Mouse (Mus musculus) intestine, embryonic 16.5 days (tissue): Measurements from ENCODE around the gene 3110082I17Rik. TPM values are rescaled to one million over a fixed set of nuclear protein-coding genes. Genes with fewer than 3 reads are reported as not detected.

Source experiments
- ATAC-seq: fragments of 200-750 bp; cut with Nextera tagmentation; 2 replicates; pipeline ENCODE4 v1.8.0; 2017; ENCODE audit warnings: moderate TSS enrichment, moderate library complexity
- H3K27ac ChIP-seq: fragments of 300-500 bp; sonication (generic); 2 replicates; pipeline ENCODE4 v1.5.1; 2014; ENCODE audit warnings: mild to moderate bottlenecking, low read length
- H3K27me3 ChIP-seq: fragments of 300-500 bp; sonication (generic); replicated peaks from 2 replicates; pipeline ENCODE4 v1.6.1; 2014; ENCODE audit warnings: low read length, control low read depth, mixed read lengths; ENCODE audit not compliant: control insufficient read depth, insufficient read depth
- H3K36me3 ChIP-seq: fragments of 300-500 bp; sonication (generic); 2 replicates; pipeline ENCODE4 v1.6.1; 2014; ENCODE audit warnings: low read length, control low read depth; ENCODE audit not compliant: control insufficient read depth, insufficient read depth
- H3K4me1 ChIP-seq: fragments of 300-500 bp; sonication (generic); 2 replicates; pipeline ENCODE4 v1.6.1; 2014; ENCODE audit warnings: low read length, control low read depth, mixed read lengths; ENCODE audit not compliant: control insufficient read depth, insufficient read depth
- H3K4me2 ChIP-seq: fragments of 300-500 bp; sonication (generic); 2 replicates; pipeline ENCODE4 v1.6.1; 2014; ENCODE audit warnings: low read depth, low read length, control low read depth
- H3K4me3 ChIP-seq: fragments of 300-500 bp; sonication (generic); 2 replicates; pipeline ENCODE4 v1.5.1; 2014; ENCODE audit warnings: mild to moderate bottlenecking, low read length
- H3K9ac ChIP-seq: fragments of 300-500 bp; sonication (generic); 2 replicates; pipeline ENCODE4 v1.6.1; 2014; ENCODE audit warnings: low read depth, low read length
- H3K9me3 ChIP-seq: fragments of 300-500 bp; sonication (generic); 2 replicates; pipeline ENCODE4 v1.6.1; 2016; ENCODE audit warnings: low read length, control low read depth; ENCODE audit not compliant: control insufficient read depth
- WGBS: fragments of 180-500 bp; shearing (Covaris S2); extraction: QIAGEN DNeasy Blood & Tissue Kit; methylation state at CpG from one replicate; pipeline ENCODE4 v1.1.7; 2014; 5-methylcytosine and 5-hydroxymethylcytosine counted together
- polyA plus RNA-seq: library from polyadenylated mRNA; unstranded; fragments of >200 nt; fragmentation: Nextera tagmentation; extraction: Ambion mirVana; gene quantifications from 2 replicates; pipeline ENCODE4 v1.2.1, GENCODE M21; 2015

Gene 3110082I17Rik
- polyA plus RNA-seq, 1 experiment from 2014 or later, result 35.5 TPM

GRCm38 (mm10) chr5:139380385-139381248 lies 79.7 kb downstream of the 3110082I17Rik start:
- H3K4me2 ChIP-seq, result peak overlapping the region; percentile 93
- peak overlapping the region; percentile 69 for H3K4me3 ChIP-seq
- no peaks in the 10 kb centered on the region for H3K27me3 ChIP-seq
- peak overlapping the region; percentile 76 for H3K9ac ChIP-seq
- peak; percentile 81 for ATAC-seq
- peaks cover 55% of the 10 kb centered on the region for H3K4me1 ChIP-seq
- 1% methylated on average over 68 of the region's 73 CpGs for WGBS
- no peaks in the 10 kb centered on the region for H3K36me3 ChIP-seq
- peak overlapping the region; percentile 63 for H3K27ac ChIP-seq
- H3K9me3 ChIP-seq, result no peaks in the 10 kb centered on the region

DNA sequence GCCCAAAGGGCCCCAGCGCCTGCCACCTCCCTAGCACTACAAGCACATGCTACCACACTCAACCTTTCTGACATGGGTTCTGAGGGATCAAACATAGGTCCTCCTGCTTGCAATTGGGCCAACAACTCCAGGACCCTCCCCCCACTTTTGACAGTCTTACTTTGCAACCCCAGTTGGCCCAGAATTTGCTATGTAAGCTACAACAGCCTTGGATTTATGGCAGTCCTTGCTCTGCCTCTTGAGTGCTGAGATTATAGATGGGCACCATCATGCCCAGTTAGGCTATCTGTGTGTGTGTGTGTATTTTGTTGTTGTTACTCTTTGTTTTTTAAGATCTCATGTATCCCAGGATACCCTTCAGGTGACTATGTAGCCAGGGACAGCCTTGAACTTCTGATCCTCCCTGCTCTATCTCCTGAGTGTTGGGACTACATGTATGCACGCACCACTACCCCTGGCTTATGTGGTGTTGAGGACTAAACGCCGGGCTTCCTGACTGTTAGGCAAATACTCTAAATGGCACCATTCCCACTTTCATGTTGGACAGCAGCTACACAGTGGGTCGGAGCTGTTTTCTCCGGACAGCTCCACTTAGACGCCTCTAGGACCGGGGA lies 80.4 kb downstream of the 3110082I17Rik start:
- peak overlapping the region; percentile 63 for H3K27ac ChIP-seq
- no peaks in the 10 kb centered on the region for H3K27me3 ChIP-seq
- no peaks in the 10 kb centered on the region for H3K36me3 ChIP-seq
- peaks cover 55% of the 10 kb centered on the region for H3K4me1 ChIP-seq
- ATAC-seq, result no peak; the same call in 1 of the 2 replicates
- 16% methylated on average over 8 of the region's 8 CpGs for WGBS
- H3K4me2 ChIP-seq, result peak overlapping the region; percentile 93
- H3K4me3 ChIP-seq, result peak overlapping the region; percentile 69
- H3K9ac ChIP-seq, result peak overlapping the region; percentile 44
- H3K9me3 ChIP-seq, result no peaks in the 10 kb centered on the region

- Histone ChIP-seq H3K27ac (peak overlapping the region; percentile 76), H3K4me1 (peaks cover 52% of the 10 kb centered on the region), H3K9ac (peak overlapping the region; percentile 43; the same call in 1 of the 2 replicates), H3K27me3 (no peaks in the 10 kb centered on the region), H3K9me3 (no peaks in the 10 kb centered on the region), H3K36me3 (no peaks in the 10 kb centered on the region), H3K4me3 (no peak overlapping the region), H3K4me2 (peak overlapping the region; percentile 26; the same call in 1 of the 2 replicates)
- WGBS, result 33% methylated on average over 21 of the region's 21 CpGs
- ATAC-seq, result peak; percentile 30; the same call in 1 of the 2 replicates
These were observed 81.2 kb downstream of the 3110082I17Rik start for GRCm38 (mm10) chr5:139378986-139379629.

DNA sequence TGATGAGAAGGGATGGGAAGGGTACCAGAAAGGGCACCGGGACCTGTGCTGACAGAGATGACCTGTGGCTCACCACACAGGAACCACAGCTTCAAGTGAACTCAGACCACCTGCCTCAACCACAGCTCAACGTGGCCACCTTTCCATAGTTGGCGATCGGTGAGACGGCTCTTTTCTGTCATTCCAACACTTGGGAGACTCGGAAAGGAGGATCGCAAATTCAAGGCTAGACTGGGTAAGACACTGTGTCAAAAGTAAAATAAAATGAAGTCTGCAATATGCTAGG lies 82.1 kb downstream of the 3110082I17Rik start:
- H3K36me3 ChIP-seq, result no peaks in the 10 kb centered on the region
- no peak for ATAC-seq
- H3K9ac ChIP-seq, result no peak overlapping the region
- H3K27me3 ChIP-seq, result no peaks in the 10 kb centered on the region
- no peaks in the 10 kb centered on the region for H3K9me3 ChIP-seq
- H3K4me1 ChIP-seq, result peaks cover 54% of the 10 kb centered on the region
- WGBS, result 87% methylated on average over 7 of the region's 7 CpGs
- H3K4me3 ChIP-seq, result no peak overlapping the region
- peak overlapping the region; percentile 52; the same call in 1 of the 2 replicates for H3K27ac ChIP-seq
- H3K4me2 ChIP-seq, result no peak overlapping the region

DNA sequence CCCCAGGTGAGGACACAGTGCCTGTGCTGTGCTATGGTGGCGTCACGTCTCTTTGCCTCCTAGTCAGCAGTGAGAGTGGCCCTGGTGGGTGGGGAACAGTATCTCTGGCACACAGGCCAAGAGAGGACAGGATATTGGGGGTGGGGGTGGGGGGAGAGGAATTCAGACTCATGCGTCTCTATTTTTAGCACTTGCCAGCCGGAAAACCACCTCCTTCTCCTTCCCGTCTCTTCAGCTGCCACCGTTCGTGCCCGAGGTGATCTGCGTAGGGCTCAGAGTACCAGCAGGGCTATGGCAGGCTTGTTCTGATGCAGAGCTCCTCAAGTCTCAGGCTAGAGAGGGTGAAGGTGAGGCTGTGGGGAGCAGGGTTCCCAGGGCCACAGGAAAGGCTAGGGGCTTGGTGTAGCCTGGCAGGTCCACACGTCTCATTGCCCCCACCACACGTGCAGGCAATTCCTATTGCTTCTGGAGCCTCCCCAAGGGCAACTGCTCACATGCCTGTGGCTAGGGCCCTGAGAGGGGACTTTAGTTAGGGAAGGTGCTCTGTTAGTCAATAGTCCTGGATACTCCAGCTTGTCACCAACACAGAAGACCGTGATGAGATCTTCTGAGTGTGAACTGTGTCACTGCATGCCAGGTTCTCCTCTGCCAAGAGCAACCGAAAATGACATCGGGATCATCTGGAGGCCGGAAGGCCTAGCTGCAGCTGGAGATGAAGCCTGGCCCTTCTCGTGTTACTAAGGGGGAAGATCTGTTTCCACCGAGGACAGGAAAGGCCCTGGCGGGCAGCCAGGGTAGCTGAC lies 82.7 kb downstream of the 3110082I17Rik start, which contains the start of gene Gpr146:
Gene Gpr146, plus strand, starts transcription at position 230 of the 803 bp plus-strand sequence.
- Histone ChIP-seq H3K9me3 (no peaks in the 10 kb centered on the region), H3K4me2 (no peak within 1 kb of the TSS), H3K27me3 (no peaks in the 10 kb centered on the region), H3K4me3 (no peak within 1 kb of the TSS), H3K4me1 (peaks cover 54% of the 10 kb centered on the region), H3K27ac (peak within 1 kb of the TSS; percentile 76), H3K36me3 (no peaks in the 10 kb centered on the region), H3K9ac (peak within 1 kb of the TSS; percentile 48; the same call in 1 of the 2 replicates)
- 63% methylated on average over 18 of the region's 18 CpGs for WGBS
- no peak for ATAC-seq

DNA sequence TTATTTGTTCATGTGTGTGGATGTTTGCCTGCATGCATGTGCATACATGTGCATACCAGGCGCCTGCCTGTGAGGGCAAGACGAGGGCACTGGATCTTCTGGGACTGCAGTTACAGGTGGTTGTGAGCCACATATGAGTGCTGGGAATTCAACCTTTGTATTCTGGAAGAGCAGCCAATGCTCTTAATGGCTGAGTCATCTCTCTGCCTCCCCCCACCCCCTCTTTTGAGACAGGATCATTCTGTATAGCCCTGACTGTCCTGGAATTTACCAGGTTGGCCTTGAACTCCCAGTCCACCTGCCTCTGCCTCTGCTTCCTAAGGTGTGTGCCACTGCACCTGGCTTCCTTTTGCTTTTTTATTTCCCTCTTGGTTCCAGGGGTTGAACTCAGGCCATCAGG lies 85.5 kb downstream of the 3110082I17Rik start:
- ATAC-seq, result no peak
- H3K9me3 ChIP-seq, result no peaks in the 10 kb centered on the region
- 83% methylated on average over 2 of the region's 2 CpGs for WGBS

DNA sequence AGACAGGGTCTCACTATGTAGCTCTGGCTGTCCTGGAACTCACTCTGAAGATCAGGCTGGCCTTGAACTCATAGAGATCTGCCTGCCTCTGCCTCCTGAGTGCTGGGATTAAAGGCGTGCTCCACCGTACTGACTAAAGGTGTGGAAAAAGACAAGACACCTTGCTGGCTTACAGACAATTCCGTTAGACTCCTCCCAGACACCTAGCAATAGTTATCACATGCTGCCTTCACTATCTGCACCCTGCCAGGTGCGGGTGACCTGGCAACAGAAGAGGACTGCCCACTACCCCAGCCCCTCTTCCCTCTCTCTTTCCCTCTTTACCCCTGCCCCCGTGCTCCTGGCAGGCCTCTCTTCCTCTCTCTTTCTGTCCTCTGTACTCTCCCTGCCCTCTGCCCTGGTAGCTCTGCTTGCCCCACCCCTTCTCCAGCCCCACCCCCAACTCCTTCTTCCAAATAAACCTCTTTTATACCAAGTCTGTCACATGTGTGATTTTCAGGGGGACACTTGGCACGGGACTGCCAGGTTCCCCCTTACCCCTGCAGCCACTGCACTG lies 86.4 kb downstream of the 3110082I17Rik start:
- peak overlapping the region; percentile 36; the same call in 1 of the 2 replicates for H3K27ac ChIP-seq
- no peaks in the 10 kb centered on the region for H3K9me3 ChIP-seq
- H3K4me1 ChIP-seq, result peaks cover 33% of the 10 kb centered on the region
- no peak overlapping the region for H3K4me3 ChIP-seq
- no peak overlapping the region for H3K9ac ChIP-seq
- H3K36me3 ChIP-seq, result no peaks in the 10 kb centered on the region
- no peaks in the 10 kb centered on the region for H3K27me3 ChIP-seq
- H3K4me2 ChIP-seq, result peak overlapping the region; percentile 13; the same call in 1 of the 2 replicates
- WGBS, result 76% methylated on average over 6 of the region's 6 CpGs
- ATAC-seq, result no peak

More for the DNA sequence above, 85.5 kb downstream of the 3110082I17Rik start:
- no peak overlapping the region for H3K9ac ChIP-seq
- peaks cover 42% of the 10 kb centered on the region for H3K4me1 ChIP-seq
- H3K36me3 ChIP-seq, result no peaks in the 10 kb centered on the region
- no peak overlapping the region for H3K4me3 ChIP-seq
- no peak overlapping the region for H3K4me2 ChIP-seq
- H3K27me3 ChIP-seq, result no peaks in the 10 kb centered on the region
- no peak overlapping the region; the same call in 1 of the 2 replicates for H3K27ac ChIP-seq

DNA sequence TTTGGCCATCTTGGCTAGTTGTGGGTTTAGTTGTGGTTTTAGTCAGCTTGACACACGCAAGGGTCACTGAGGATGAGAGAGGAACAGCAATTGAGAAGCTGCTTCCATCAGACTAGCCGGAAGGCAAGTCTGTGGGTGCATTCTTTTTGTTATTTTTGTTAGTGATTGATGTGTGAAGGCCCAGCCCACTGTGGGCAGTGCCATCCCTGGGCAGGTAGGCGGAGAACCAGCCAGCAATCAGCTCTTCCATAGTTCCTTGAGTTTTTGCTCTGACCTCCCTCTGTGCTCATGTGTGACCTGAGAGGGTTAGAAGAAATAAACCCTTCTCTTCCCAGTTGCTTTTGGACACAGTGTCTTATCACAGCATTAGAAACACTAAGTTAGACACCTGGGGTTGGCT lies 87.2 kb downstream of the 3110082I17Rik start:
- H3K36me3 ChIP-seq, result no peaks in the 10 kb centered on the region
- 82% methylated on average over 3 of the region's 3 CpGs for WGBS
- no peak overlapping the region for H3K27ac ChIP-seq
- H3K4me1 ChIP-seq, result peaks cover 27% of the 10 kb centered on the region
- H3K9ac ChIP-seq, result no peak overlapping the region
- no peaks in the 10 kb centered on the region for H3K9me3 ChIP-seq
- H3K27me3 ChIP-seq, result no peaks in the 10 kb centered on the region
- H3K4me2 ChIP-seq, result no peak overlapping the region
- ATAC-seq, result no peak
- H3K4me3 ChIP-seq, result no peak overlapping the region
